Mouse (Mus musculus): ENCODE results near the gene Pitpnm2.

Gene Pitpnm2

GRCm38 (mm10) chr5:124173012-124173985 is 76.3 kb downstream of the Pitpnm2 start:
- DNase-seq = peak; percentile 92

GRCm38 (mm10) chr5:124172246-124172645 is 77.3 kb downstream of the Pitpnm2 start:
- no peak for DNase-seq

GRCm38 (mm10) chr5:124171781-124172180 is 77.8 kb downstream of the Pitpnm2 start:
- DNase-seq = no peak

- DNase-seq = no peak
These were observed 80.3 kb downstream of the Pitpnm2 start for GRCm38 (mm10) chr5:124169224-124169621.

- no peak for DNase-seq
These were observed 80.9 kb downstream of the Pitpnm2 start for GRCm38 (mm10) chr5:124168428-124169223.

GRCm38 (mm10) chr5:124167621-124168020 is 81.9 kb downstream of the Pitpnm2 start:
- DNase-seq = no peak

GRCm38 (mm10) chr5:124166741-124167140 is 82.8 kb downstream of the Pitpnm2 start:
- DNase-seq = peak; percentile 69

GRCm38 (mm10) chr5:124165622-124166570 is 83.7 kb downstream of the Pitpnm2 start:
- DNase-seq = no peak

- DNase-seq = no peak
These were observed 86.1 kb downstream of the Pitpnm2 start for GRCm38 (mm10) chr5:124163445-124163844.

- DNase-seq = peak; percentile 74
These were observed 87.0 kb downstream of the Pitpnm2 start for GRCm38 (mm10) chr5:124162577-124162976.

- no peak for DNase-seq
These were observed 87.7 kb downstream of the Pitpnm2 start for GRCm38 (mm10) chr5:124161831-124162230.

GRCm38 (mm10) chr5:124159453-124159852 is 90.1 kb downstream of the Pitpnm2 start:
- no peak for DNase-seq

- DNase-seq = peak; percentile 46
These were observed 91.3 kb downstream of the Pitpnm2 start for GRCm38 (mm10) chr5:124158305-124158704.

- no peak for DNase-seq
These were observed 93.6 kb downstream of the Pitpnm2 start for GRCm38 (mm10) chr5:124155943-124156342.

GRCm38 (mm10) chr5:124152734-124153133 is 96.8 kb downstream of the Pitpnm2 start:
- no peak for DNase-seq

- no peak for DNase-seq
These were observed 98.7 kb downstream of the Pitpnm2 start for GRCm38 (mm10) chr5:124150895-124151294.

- no peak for DNase-seq
These were observed 100.5 kb downstream of the Pitpnm2 start for GRCm38 (mm10) chr5:124149028-124149427.

- DNase-seq = no peak
These were observed 111.5 kb downstream of the Pitpnm2 start for GRCm38 (mm10) chr5:124138066-124138465.

GRCm38 (mm10) chr5:124134261-124134660 is 115.3 kb downstream of the Pitpnm2 start:
- no peak for DNase-seq

- no peak for DNase-seq
These were observed 124.5 kb downstream of the Pitpnm2 start for GRCm38 (mm10) chr5:124125093-124125492.

GRCm38 (mm10) chr5:124122357-124122756 is 127.2 kb downstream of the Pitpnm2 start:
- DNase-seq = no peak

- no peak for DNase-seq
These were observed 130.4 kb downstream of the Pitpnm2 start for GRCm38 (mm10) chr5:124119204-124119603.

Measured in cerebellum, adult 8-10 months (tissue).